Mouse (Mus musculus) heart, embryonic 16.5 days (tissue): Measurements from ENCODE around the gene Stxbp3. TPM values are rescaled to one million over a fixed set of nuclear protein-coding genes. Genes with fewer than 3 reads are reported as not detected.

Experiments
- ATAC-seq: fragments of 200-750 bp; cut with Nextera tagmentation; replicated peaks from 2 replicates; pipeline ENCODE4 v1.8.0; 2017; ENCODE audit warnings: moderate number of reproducible peaks; ENCODE audit not compliant: insufficient read depth, low FRiP score; ENCODE audit errors: extremely low read depth
- H3K27ac ChIP-seq: fragments of 300-500 bp; sonication (generic); 2 replicates; pipeline ENCODE4 v1.5.1; 2014; ENCODE audit warnings: mild to moderate bottlenecking, low read length, control low read depth, moderate library complexity
- H3K27me3 ChIP-seq: fragments of 300-500 bp; sonication (generic); 2 replicates; pipeline ENCODE4 v1.6.1; 2014; ENCODE audit warnings: low read length, mixed read lengths; ENCODE audit not compliant: control insufficient read depth, insufficient read depth
- H3K36me3 ChIP-seq: fragments of 300-500 bp; sonication (generic); 2 replicates; pipeline ENCODE4 v1.6.1; 2014; ENCODE audit not compliant: control insufficient read depth, insufficient read depth
- H3K4me1 ChIP-seq: fragments of 300-500 bp; sonication (generic); 2 replicates; pipeline ENCODE4 v1.6.1; 2014; ENCODE audit warnings: low read length, mixed read lengths; ENCODE audit not compliant: control insufficient read depth, insufficient read depth
- H3K4me2 ChIP-seq: fragments of 300-500 bp; sonication (generic); 2 replicates; pipeline ENCODE4 v1.6.1; 2014; ENCODE audit warnings: low read depth, mild to moderate bottlenecking, control low read depth, low read length
- H3K4me3 ChIP-seq: fragments of 300-500 bp; sonication (generic); 2 replicates; pipeline ENCODE4 v1.5.1; 2014; ENCODE audit warnings: mild to moderate bottlenecking, control low read depth, low read length
- H3K9ac ChIP-seq: fragments of 300-500 bp; sonication (generic); 2 replicates; pipeline ENCODE4 v1.6.1; 2014; ENCODE audit warnings: low read length, control low read depth
- H3K9me3 ChIP-seq: fragments of 300-500 bp; sonication (generic); replicated peaks from 2 replicates; pipeline ENCODE4 v1.6.1; 2016; ENCODE audit warnings: low read length; ENCODE audit not compliant: control insufficient read depth
- WGBS: fragments of 180-500 bp; shearing (Covaris S2); extraction: QIAGEN DNeasy Blood & Tissue Kit; methylation state at CpG from one replicate; pipeline ENCODE4 v1.1.7; 2014; 5-methylcytosine and 5-hydroxymethylcytosine counted together
- polyA plus RNA-seq: library from polyadenylated mRNA; unstranded; fragments of >200 nt; fragmentation: Nextera tagmentation; extraction: Ambion mirVana; gene quantifications from 2 replicates; pipeline ENCODE4 v1.2.1, GENCODE M21; 2015

Stxbp3 gene
- polyA plus RNA-seq, 1 experiment from 2014 or later, result 33.1 TPM

DNA sequence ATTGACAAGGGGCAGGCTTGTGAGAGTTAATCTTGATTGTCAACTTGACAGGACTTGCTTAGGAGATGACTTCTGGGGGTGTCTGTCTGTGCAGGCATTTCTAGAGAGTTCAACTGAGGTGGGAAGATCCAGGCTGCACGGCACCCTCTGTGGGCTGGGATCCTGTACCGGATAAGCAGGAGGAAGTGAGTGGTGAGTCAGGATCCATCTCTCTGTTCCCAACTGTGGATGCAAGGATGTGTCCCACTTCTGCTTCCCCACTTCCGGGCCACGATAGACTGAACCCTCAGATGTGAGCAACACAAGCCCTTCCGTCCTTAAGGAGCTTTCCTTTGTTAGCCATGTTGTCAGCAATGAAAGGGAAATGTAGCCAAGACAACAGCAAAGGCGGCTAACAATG is 53.8 kb downstream of the Stxbp3 start:
- H3K27me3 ChIP-seq, result no peaks in the 10 kb centered on the region
- 57% methylated on average over 6 of the region's 6 CpGs for WGBS
- no peak overlapping the region for H3K4me2 ChIP-seq
- H3K4me3 ChIP-seq, result no peak overlapping the region
- H3K27ac ChIP-seq, result no peak overlapping the region
- no peak for ATAC-seq
- H3K9ac ChIP-seq, result no peak overlapping the region
- peaks cover 11% of the 10 kb centered on the region for H3K9me3 ChIP-seq
- H3K4me1 ChIP-seq, result peaks cover 6% of the 10 kb centered on the region; the same call in 1 of the 2 replicates
- 0 out of 2 replicates have a peak, but pooled peaks cover 5% of the 10 kb centered on the region for H3K36me3 ChIP-seq

DNA sequence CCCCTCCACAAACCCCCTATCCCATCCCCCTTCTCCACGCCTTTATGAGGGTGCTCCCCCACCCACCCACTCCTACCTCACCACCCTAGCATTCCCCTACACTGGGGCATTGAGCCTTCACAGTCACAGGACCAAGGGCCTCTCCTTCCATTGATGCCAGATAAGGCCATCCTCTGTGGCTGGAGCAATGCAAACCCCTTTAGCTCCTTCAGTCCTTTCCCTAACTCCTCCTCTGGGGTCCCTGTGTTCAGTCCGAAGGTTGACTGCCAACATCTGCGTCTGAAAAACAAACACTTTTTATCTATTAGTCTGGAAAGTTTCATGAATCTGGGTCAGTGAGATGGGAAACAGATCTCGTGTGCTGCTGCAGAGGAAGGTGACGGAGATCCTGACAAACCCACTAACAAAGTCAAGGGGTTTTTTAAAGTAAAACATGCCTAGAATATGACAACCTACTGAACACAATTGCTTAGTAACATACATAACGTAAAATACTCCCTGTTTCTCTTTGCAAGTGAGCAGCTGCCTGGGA is 57.9 kb downstream of the Stxbp3 start:
- 46% methylated on average over 6 of the region's 6 CpGs for WGBS
- Histone ChIP-seq H3K4me1 (peaks cover 4% of the 10 kb centered on the region; the same call in 1 of the 2 replicates), H3K9ac (no peak overlapping the region), H3K4me2 (no peak overlapping the region), H3K36me3 (no peaks in the 10 kb centered on the region), H3K27ac (peak overlapping the region; percentile 76), H3K9me3 (peaks cover 11% of the 10 kb centered on the region), H3K4me3 (no peak overlapping the region), H3K27me3 (no peaks in the 10 kb centered on the region)
- ATAC-seq, result peak; percentile 28; the same call in 1 of the 2 replicates

GRCm38 (mm10) chr3:108781884-108782270 is 58.4 kb downstream of the Stxbp3 start:
- 62% methylated on average over 5 of the region's 5 CpGs for WGBS
- ATAC-seq, result no peak

GRCm38 (mm10) chr3:108781238-108781883 is 59.0 kb downstream of the Stxbp3 start:
- Histone ChIP-seq H3K4me1 (peaks cover 4% of the 10 kb centered on the region; the same call in 1 of the 2 replicates), H3K9ac (no peak overlapping the region), H3K27me3 (no peaks in the 10 kb centered on the region), H3K9me3 (peaks cover 11% of the 10 kb centered on the region), H3K27ac (peak overlapping the region; percentile 76), H3K4me2 (no peak overlapping the region), H3K36me3 (no peaks in the 10 kb centered on the region), H3K4me3 (no peak overlapping the region)
- peak; percentile 82 for ATAC-seq
- 54% methylated on average over 10 of the region's 10 CpGs for WGBS

More at GRCm38 (mm10) chr3:108781884-108782270, 58.4 kb downstream of the Stxbp3 start:
- H3K4me2 ChIP-seq, result no peak overlapping the region
- no peak overlapping the region for H3K4me3 ChIP-seq
- peak overlapping the region; percentile 57; the same call in 1 of the 2 replicates for H3K27ac ChIP-seq
- H3K4me1 ChIP-seq, result peaks cover 4% of the 10 kb centered on the region; the same call in 1 of the 2 replicates
- H3K9me3 ChIP-seq, result peaks cover 11% of the 10 kb centered on the region
- H3K27me3 ChIP-seq, result no peaks in the 10 kb centered on the region
- H3K36me3 ChIP-seq, result no peaks in the 10 kb centered on the region
- no peak overlapping the region for H3K9ac ChIP-seq

DNA sequence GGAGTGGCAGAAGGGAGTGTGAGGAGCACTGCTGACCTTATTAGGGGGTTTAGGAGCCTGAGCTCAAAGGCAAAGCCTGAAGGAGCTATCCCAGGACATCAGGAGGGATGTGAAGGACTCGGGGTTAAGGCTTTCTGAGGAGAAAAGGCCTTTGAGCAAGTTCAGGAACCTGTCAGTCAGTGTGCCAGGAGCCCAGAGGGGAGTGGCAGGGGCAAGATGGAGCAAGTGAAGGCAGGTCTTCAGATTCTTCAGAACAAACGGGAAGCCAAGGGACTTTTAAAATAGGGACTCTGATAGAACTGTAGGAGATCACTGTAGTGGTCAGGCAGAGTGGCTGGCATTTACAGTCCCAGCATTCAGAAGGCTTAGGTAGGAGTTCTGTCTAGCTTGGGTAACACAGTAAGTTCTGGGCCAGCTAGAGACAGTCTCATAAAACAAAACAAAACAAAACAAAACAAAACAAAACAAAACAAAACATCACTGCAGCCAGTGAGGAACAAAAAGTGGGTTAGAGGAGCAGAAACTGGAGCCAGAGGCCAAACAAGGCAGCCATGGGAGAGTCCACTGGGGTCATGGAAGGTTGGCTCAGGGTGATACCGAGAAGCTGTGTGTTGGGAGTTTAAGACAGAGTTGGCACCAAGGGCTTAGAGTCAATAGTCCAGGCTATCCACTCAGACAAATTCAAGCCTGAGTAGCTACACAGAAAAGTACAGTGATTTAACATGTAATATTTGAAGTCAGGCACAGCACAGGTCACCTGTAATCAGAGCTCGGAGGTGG is 61.4 kb downstream of the Stxbp3 start:
- H3K9me3 ChIP-seq, result no peaks in the 10 kb centered on the region
- H3K27me3 ChIP-seq, result 0 out of 2 replicates have a peak, but pooled peaks cover 3% of the 10 kb centered on the region
- no peaks in the 10 kb centered on the region for H3K36me3 ChIP-seq
- peaks cover 4% of the 10 kb centered on the region; the same call in 1 of the 2 replicates for H3K4me1 ChIP-seq
- WGBS, result 63% methylated on average over 4 of the region's 4 CpGs
- H3K4me3 ChIP-seq, result no peak overlapping the region
- no peak for ATAC-seq
- no peak overlapping the region for H3K9ac ChIP-seq
- H3K27ac ChIP-seq, result no peak overlapping the region
- H3K4me2 ChIP-seq, result no peak overlapping the region

DNA sequence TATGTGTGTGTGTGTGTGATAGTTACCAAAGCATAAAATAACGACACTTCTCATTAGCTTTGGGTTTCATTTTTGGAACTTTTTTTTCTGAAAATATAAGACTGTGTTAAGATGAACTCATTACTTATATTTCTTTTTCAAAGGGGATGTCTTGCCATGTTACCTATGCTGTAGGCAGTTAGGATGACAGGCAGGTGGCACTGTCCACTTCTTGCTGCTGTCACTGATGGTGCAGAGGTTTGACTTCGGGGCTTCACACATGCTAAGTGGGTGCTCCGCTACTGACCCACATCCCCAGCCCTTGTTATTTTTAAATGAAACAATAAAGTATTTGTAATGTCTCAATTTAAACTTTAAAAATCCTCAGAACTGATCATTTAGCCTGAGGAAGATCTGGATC is 67.5 kb downstream of the Stxbp3 start:
- no peak for ATAC-seq
- Histone ChIP-seq H3K4me1 (no peaks in the 10 kb centered on the region), H3K4me2 (no peak overlapping the region), H3K36me3 (no peaks in the 10 kb centered on the region), H3K4me3 (no peak overlapping the region), H3K9me3 (no peaks in the 10 kb centered on the region), H3K9ac (no peak overlapping the region), H3K27me3 (0 out of 2 replicates have a peak, but pooled peaks cover 3% of the 10 kb centered on the region), H3K27ac (no peak overlapping the region)
- WGBS, result 83% methylated on average over 3 of the region's 3 CpGs

DNA sequence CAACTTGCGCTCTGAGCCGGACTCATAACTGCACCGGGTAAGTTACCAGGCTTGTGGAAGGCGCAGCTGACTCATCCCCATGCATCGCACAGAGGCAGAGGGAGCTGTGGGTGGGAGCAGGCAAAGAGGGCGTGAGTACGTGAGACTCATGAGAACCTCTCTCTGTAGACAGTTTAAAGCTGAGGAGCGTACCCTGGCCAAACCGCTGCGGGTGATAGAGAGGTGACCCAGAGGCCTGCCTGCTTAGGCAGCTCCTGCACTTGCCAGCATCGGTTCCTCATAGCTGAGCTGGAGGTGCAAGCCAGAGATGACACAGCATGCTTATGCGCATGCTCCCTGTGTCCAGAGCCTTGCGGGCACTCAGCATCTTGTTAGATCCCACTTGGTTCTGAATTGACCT is 68.1 kb downstream of the Stxbp3 start:
- Histone ChIP-seq H3K4me1 (no peaks in the 10 kb centered on the region), H3K27ac (no peak overlapping the region), H3K27me3 (0 out of 2 replicates have a peak, but pooled peaks cover 3% of the 10 kb centered on the region), H3K4me3 (no peak overlapping the region), H3K36me3 (no peaks in the 10 kb centered on the region), H3K4me2 (no peak overlapping the region), H3K9me3 (no peaks in the 10 kb centered on the region), H3K9ac (no peak overlapping the region)
- WGBS, result 87% methylated on average over 13 of the region's 13 CpGs
- ATAC-seq, result no peak

- Histone ChIP-seq H3K9ac (no peak overlapping the region), H3K4me1 (no peaks in the 10 kb centered on the region), H3K4me3 (no peak overlapping the region), H3K27me3 (0 out of 2 replicates have a peak, but pooled peaks cover under 1% of the 10 kb centered on the region), H3K27ac (peak overlapping the region; percentile 17; the same call in 1 of the 2 replicates), H3K36me3 (no peaks in the 10 kb centered on the region), H3K4me2 (no peak overlapping the region), H3K9me3 (no peaks in the 10 kb centered on the region)
- peak; percentile 62 for ATAC-seq
- WGBS, result 24% methylated on average over 6 of the region's 6 CpGs
Observed at GRCm38 (mm10) chr3:108770725-108771368, 69.5 kb downstream of the Stxbp3 start.
